Mouse (Mus musculus) heart, embryonic 13.5 days (tissue): Measurements from ENCODE around the gene Aqp2. TPM values are rescaled to one million over a fixed set of nuclear protein-coding genes. Genes with fewer than 3 reads are reported as not detected.

Experiments used
- ATAC-seq: fragments of 200-750 bp; cut with Nextera tagmentation; 2 replicates; pipeline ENCODE4 v1.8.0; 2017; ENCODE audit warnings: moderate TSS enrichment; ENCODE audit not compliant: insufficient number of reproducible peaks, low FRiP score, low TSS enrichment; ENCODE audit errors: extremely low read depth
- H3K27ac ChIP-seq: fragments of 300-500 bp; sonication (generic); replicated peaks from 2 replicates; pipeline ENCODE4 v1.5.1; 2015; ENCODE audit warnings: moderate library complexity, mild to moderate bottlenecking, inconsistent platforms
- H3K27me3 ChIP-seq: fragments of 300-500 bp; sonication (generic); replicated peaks from 2 replicates; pipeline ENCODE4 v1.6.1; 2015; ENCODE audit warnings: mild to moderate bottlenecking, inconsistent platforms
- H3K36me3 ChIP-seq: fragments of 300-500 bp; sonication (generic); 2 replicates; pipeline ENCODE4 v1.6.1; 2015; ENCODE audit warnings: mild to moderate bottlenecking, inconsistent platforms
- H3K4me1 ChIP-seq: fragments of 300-500 bp; sonication (generic); 2 replicates; pipeline ENCODE4 v1.6.1; 2015; ENCODE audit warnings: inconsistent platforms
- H3K4me2 ChIP-seq: fragments of 300-500 bp; sonication (generic); 2 replicates; pipeline ENCODE4 v1.6.1; 2015; ENCODE audit warnings: inconsistent platforms, mild to moderate bottlenecking, moderate library complexity
- H3K4me3 ChIP-seq: fragments of 300-500 bp; sonication (generic); 2 replicates; pipeline ENCODE4 v1.5.1; 2015; ENCODE audit warnings: moderate library complexity, mild to moderate bottlenecking, inconsistent platforms
- H3K9ac ChIP-seq: fragments of 300-500 bp; sonication (generic); 2 replicates; pipeline ENCODE4 v1.6.1; 2015; ENCODE audit warnings: inconsistent platforms, mild to moderate bottlenecking, moderate library complexity
- H3K9me3 ChIP-seq: fragments of 300-500 bp; sonication (generic); 2 replicates; pipeline ENCODE4 v1.6.1; 2016; ENCODE audit warnings: inconsistent platforms
- WGBS: fragments of 180-500 bp; shearing (Covaris S2); methylation state at CpG from one replicate; pipeline ENCODE4 v1.1.7; 2015; ENCODE audit warnings: mixed read lengths; 5-methylcytosine and 5-hydroxymethylcytosine counted together
- polyA plus RNA-seq: library from polyadenylated mRNA; unstranded; fragments of >200 nt; fragmentation: Nextera tagmentation; extraction: Ambion mirVana; gene quantifications from 2 replicates; pipeline ENCODE4 v1.2.1, GENCODE M21; 2015

Aqp2 gene
- polyA plus RNA-seq, 1 experiment from 2014 or later: not detected

GRCm38 (mm10) chr15:99560246-99560645 lies 18.6 kb upstream of the Aqp2 start:
- no peaks in the 10 kb centered on the region for H3K36me3 ChIP-seq
- no peak overlapping the region for H3K4me3 ChIP-seq
- no peak overlapping the region for H3K9ac ChIP-seq
- H3K27me3 ChIP-seq: peaks cover 67% of the 10 kb centered on the region
- H3K4me1 ChIP-seq: no peaks in the 10 kb centered on the region
- H3K9me3 ChIP-seq: no peaks in the 10 kb centered on the region
- 72% methylated on average over 10 of the region's 10 CpGs for WGBS
- no peak overlapping the region for H3K27ac ChIP-seq
- no peak overlapping the region for H3K4me2 ChIP-seq
- ATAC-seq: no peak

GRCm38 (mm10) chr15:99567371-99567770 lies 11.5 kb upstream of the Aqp2 start:
- no peaks in the 10 kb centered on the region for H3K9me3 ChIP-seq
- no peak overlapping the region for H3K27ac ChIP-seq
- peaks cover 71% of the 10 kb centered on the region for H3K27me3 ChIP-seq
- no peaks in the 10 kb centered on the region for H3K4me1 ChIP-seq
- no peaks in the 10 kb centered on the region for H3K36me3 ChIP-seq
- no peak overlapping the region for H3K9ac ChIP-seq
- WGBS: 68% methylated on average over 4 of the region's 4 CpGs
- no peak overlapping the region for H3K4me2 ChIP-seq
- no peak overlapping the region for H3K4me3 ChIP-seq
- no peak for ATAC-seq

- Histone ChIP-seq H3K9ac (no peak overlapping the region), H3K27me3 (peaks cover 70% of the 10 kb centered on the region), H3K27ac (no peak overlapping the region), H3K9me3 (no peaks in the 10 kb centered on the region), H3K4me2 (no peak overlapping the region), H3K36me3 (no peaks in the 10 kb centered on the region), H3K4me1 (no peaks in the 10 kb centered on the region), H3K4me3 (no peak overlapping the region)
- WGBS: 58% methylated on average over 6 of the region's 6 CpGs
- ATAC-seq: no peak
Observed at GRCm38 (mm10) chr15:99568682-99569081, 10.2 kb upstream of the Aqp2 start.

- Histone ChIP-seq H3K27me3 (peaks cover 71% of the 10 kb centered on the region), H3K9me3 (no peaks in the 10 kb centered on the region), H3K27ac (no peak overlapping the region), H3K4me2 (no peak overlapping the region), H3K4me3 (no peak overlapping the region), H3K9ac (no peak overlapping the region), H3K4me1 (no peaks in the 10 kb centered on the region), H3K36me3 (no peaks in the 10 kb centered on the region)
- ATAC-seq: no peak
- WGBS: 67% methylated on average over 10 of the region's 10 CpGs
Observed at GRCm38 (mm10) chr15:99569123-99569522, 9.7 kb upstream of the Aqp2 start.

GRCm38 (mm10) chr15:99583463-99584344 lies 4.8 kb downstream of the Aqp2 start:
- peaks cover 100% of the 10 kb centered on the region for H3K27me3 ChIP-seq
- peak overlapping the region; percentile 49 for H3K4me3 ChIP-seq
- H3K9ac ChIP-seq: peak overlapping the region; percentile 61
- no peaks in the 10 kb centered on the region for H3K36me3 ChIP-seq
- 3% methylated on average over 47 of the region's 54 CpGs for WGBS
- peak overlapping the region; percentile 71 for H3K4me2 ChIP-seq
- H3K9me3 ChIP-seq: no peaks in the 10 kb centered on the region
- no peak for ATAC-seq
- H3K27ac ChIP-seq: no peak overlapping the region
- H3K4me1 ChIP-seq: peaks cover 19% of the 10 kb centered on the region

- no peaks in the 10 kb centered on the region for H3K9me3 ChIP-seq
- peak overlapping the region; percentile 71 for H3K4me2 ChIP-seq
- H3K27me3 ChIP-seq: peaks cover 100% of the 10 kb centered on the region
- no peak for ATAC-seq
- peak overlapping the region; percentile 61; the same call in 1 of the 2 replicates for H3K9ac ChIP-seq
- peaks cover 27% of the 10 kb centered on the region for H3K4me1 ChIP-seq
- H3K4me3 ChIP-seq: peak overlapping the region; percentile 49
- no peak overlapping the region for H3K27ac ChIP-seq
- no peaks in the 10 kb centered on the region for H3K36me3 ChIP-seq
- WGBS: 2% methylated on average over 24 of the region's 24 CpGs
Observed at GRCm38 (mm10) chr15:99584407-99585202, 5.8 kb downstream of the Aqp2 start.

GRCm38 (mm10) chr15:99585741-99586140 lies 6.9 kb downstream of the Aqp2 start:
- Histone ChIP-seq H3K9ac (no peak overlapping the region), H3K9me3 (no peaks in the 10 kb centered on the region), H3K4me1 (peaks cover 35% of the 10 kb centered on the region), H3K4me3 (no peak overlapping the region), H3K36me3 (no peaks in the 10 kb centered on the region), H3K4me2 (no peak overlapping the region), H3K27me3 (peaks cover 100% of the 10 kb centered on the region), H3K27ac (no peak overlapping the region)
- ATAC-seq: no peak
- 43% methylated on average over 6 of the region's 6 CpGs for WGBS

GRCm38 (mm10) chr15:99586525-99586924 lies 7.7 kb downstream of the Aqp2 start:
- 79% methylated on average over 3 of the region's 3 CpGs for WGBS
- ATAC-seq: no peak
- Histone ChIP-seq H3K36me3 (no peaks in the 10 kb centered on the region), H3K4me1 (peaks cover 39% of the 10 kb centered on the region), H3K9me3 (no peaks in the 10 kb centered on the region), H3K4me3 (no peak overlapping the region), H3K27ac (no peak overlapping the region), H3K9ac (no peak overlapping the region), H3K4me2 (no peak overlapping the region), H3K27me3 (peaks cover 100% of the 10 kb centered on the region)

- no peak overlapping the region for H3K27ac ChIP-seq
- no peak overlapping the region for H3K9ac ChIP-seq
- H3K4me2 ChIP-seq: no peak overlapping the region
- no peak overlapping the region for H3K4me3 ChIP-seq
- ATAC-seq: no peak
- no peaks in the 10 kb centered on the region for H3K9me3 ChIP-seq
- WGBS: 7% methylated on average over 9 of the region's 9 CpGs
- H3K36me3 ChIP-seq: no peaks in the 10 kb centered on the region
- H3K27me3 ChIP-seq: peaks cover 100% of the 10 kb centered on the region
- peaks cover 30% of the 10 kb centered on the region for H3K4me1 ChIP-seq
Observed at GRCm38 (mm10) chr15:99589237-99589636, 10.4 kb downstream of the Aqp2 start.

GRCm38 (mm10) chr15:99589704-99590103 lies 10.8 kb downstream of the Aqp2 start:
- Histone ChIP-seq H3K4me1 (peaks cover 25% of the 10 kb centered on the region), H3K9me3 (no peaks in the 10 kb centered on the region), H3K4me3 (no peak overlapping the region), H3K36me3 (no peaks in the 10 kb centered on the region), H3K9ac (no peak overlapping the region), H3K27ac (no peak overlapping the region), H3K27me3 (peaks cover 100% of the 10 kb centered on the region), H3K4me2 (no peak overlapping the region)
- no peak for ATAC-seq
- 20% methylated on average over 7 of the region's 7 CpGs for WGBS

- H3K27me3 ChIP-seq: peaks cover 100% of the 10 kb centered on the region
- peaks cover 19% of the 10 kb centered on the region for H3K4me1 ChIP-seq
- no peak within 1 kb of the TSS for H3K27ac ChIP-seq
- peak within 1 kb of the TSS; percentile 52 for H3K9ac ChIP-seq
- peak within 1 kb of the TSS; percentile 68 for H3K4me2 ChIP-seq
- WGBS: 2% methylated on average over 65 of the region's 83 CpGs
- H3K36me3 ChIP-seq: no peaks in the 10 kb centered on the region
- no peaks in the 10 kb centered on the region for H3K9me3 ChIP-seq
- ATAC-seq: peak; percentile 43; the same call in 1 of the 2 replicates
- peak within 1 kb of the TSS; percentile 50 for H3K4me3 ChIP-seq
Observed at GRCm38 (mm10) chr15:99590429-99591084, 11.7 kb downstream of the Aqp2 start, which contains the start of gene Aqp5. TSS of gene Aqp5 (plus strand) at chr15:99590782.
